Mouse (Mus musculus): ENCODE results near the gene Mrps16.

Gene Mrps16

GRCm38 (mm10) chr14:20368271-20368670, 25.2 kb downstream of the Mrps16 start:
- DNase-seq (ENCODE audit: low spot score in 2 of 2) = no peak

GRCm38 (mm10) chr14:20363230-20363629, 30.2 kb downstream of the Mrps16 start:
- DNase-seq (ENCODE audit: low spot score in 2 of 2) = no peak

- DNase-seq (ENCODE audit: low spot score in 2 of 2) = peak; percentile 91
Measured at GRCm38 (mm10) chr14:20347991-20348541, 45.4 kb downstream of the Mrps16 start, which contains the start of the genes Ecd and Fam149b. Gene Ecd, minus strand, starts transcription at chr14:20348121. Gene Fam149b, plus strand, starts transcription at chr14:20348162.

- no peak for DNase-seq (ENCODE audit: low spot score in 2 of 2)
Measured at GRCm38 (mm10) chr14:20347441-20347990, 45.9 kb downstream of the Mrps16 start.

GRCm38 (mm10) chr14:20345885-20346284, 47.5 kb downstream of the Mrps16 start:
- no peak for DNase-seq (ENCODE audit: low spot score in 2 of 2)

- no peak for DNase-seq (ENCODE audit: low spot score in 2 of 2)
Measured at GRCm38 (mm10) chr14:20340866-20341265, 52.6 kb downstream of the Mrps16 start.

GRCm38 (mm10) chr14:20340149-20340548, 53.3 kb downstream of the Mrps16 start:
- DNase-seq (ENCODE audit: low spot score in 2 of 2) = no peak

- no peak for DNase-seq (ENCODE audit: low spot score in 2 of 2)
Measured at GRCm38 (mm10) chr14:20339415-20339814, 54.0 kb downstream of the Mrps16 start.
